In the genomic region with DNA sequence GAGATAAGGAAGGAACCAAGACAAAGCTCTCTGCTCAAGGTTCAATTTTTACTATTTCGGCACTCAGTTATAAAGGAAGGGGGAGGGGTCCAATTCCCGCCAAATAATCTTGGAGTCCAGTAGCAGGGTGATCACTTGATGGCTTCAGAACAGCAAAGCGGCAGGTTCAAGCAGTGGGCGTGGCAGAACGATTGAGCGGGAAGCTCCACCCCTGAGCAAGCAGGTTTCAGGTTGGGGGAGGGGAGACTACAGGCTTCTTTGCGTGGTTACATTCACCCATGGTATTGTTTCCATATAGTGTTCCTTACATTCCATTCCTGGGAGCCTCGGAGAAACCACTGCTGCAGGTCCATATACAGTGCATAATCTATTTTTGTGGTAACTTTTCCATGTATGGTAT, we compare ENCODE assay signal across 7 mouse cellular contexts. TPM values are rescaled to one million over a fixed set of nuclear protein-coding genes. Genes with fewer than 3 reads are reported as not detected.
DNase-seq lines count a peak whose midpoint lies in the region; ATAC-seq and TF ChIP-seq lines count a peak whose summit lies in the region.
"Not testable (repeated sequence)": the region's sequence is repeated elsewhere in the genome, so short reads cannot be mapped to it uniquely, and the experiment has no call there.

No protein-coding gene starts in this region.

- H3K4me3 ChIP-seq in ES-E14 (ENCODE audit: insufficient read depth in 1 of 2, low read depth in 1 of 2, low read length in 2 of 2, poor library complexity in 1 of 2, severe bottlenecking in 1 of 2): peak overlapping the region in 1 of 2 experiments; percentile 36; a peak in 3 of 4 replicates
- H3K4me3 ChIP-seq in embryonic facial prominence, embryonic 15.5 days (replicated peaks): peak overlapping the region; percentile 2; the same call in 1 of the 2 replicates
- H3K4me3 ChIP-seq in heart, embryonic 13.5 days: peak overlapping the region; percentile 16; the same call in 1 of the 2 replicates
- H3K4me3 ChIP-seq in intestine, embryonic 16.5 days (ENCODE audit: low read length): peak overlapping the region; percentile 12; the same call in 1 of the 2 replicates
- H3K4me3 ChIP-seq in limb, embryonic 14.5 days (replicated peaks; ENCODE audit: low read length); neural tube, embryonic 13.5 days: not testable (repeated sequence)
- H3K4me3 ChIP-seq in lung, embryonic 15.5 days: 0 out of 2 replicates have a peak overlapping the region, but pooled peaks have one; percentile 8

- not testable (repeated sequence) for H3K4me1 ChIP-seq in ES-E14 (ENCODE audit: control insufficient read depth in 2 of 2, insufficient read depth in 2 of 2, low read length in 2 of 2, poor library complexity in 1 of 2); embryonic facial prominence, embryonic 15.5 days; heart, embryonic 13.5 days; intestine, embryonic 16.5 days (ENCODE audit: control insufficient read depth, insufficient read depth, low read length); limb, embryonic 14.5 days (ENCODE audit: control insufficient read depth, insufficient read depth, low read length); lung, embryonic 15.5 days; neural tube, embryonic 13.5 days (replicated peaks)

- H3K9ac ChIP-seq in ES-E14 (ENCODE audit: insufficient read depth, low read depth, low read length, poor library complexity, severe bottlenecking); embryonic facial prominence, embryonic 15.5 days; heart, embryonic 13.5 days; intestine, embryonic 16.5 days (ENCODE audit: low read depth, low read length); limb, embryonic 14.5 days (ENCODE audit: low read depth, low read length, severe bottlenecking); lung, embryonic 15.5 days; neural tube, embryonic 13.5 days: not testable (repeated sequence)

- H3K9me3 ChIP-seq in ES-E14 (ENCODE audit: control insufficient read depth, insufficient read depth, low read depth, low read length); embryonic facial prominence, embryonic 15.5 days (replicated peaks); heart, embryonic 13.5 days; intestine, embryonic 16.5 days (ENCODE audit: control insufficient read depth, low read length); limb, embryonic 14.5 days (ENCODE audit: control insufficient read depth, low read length); lung, embryonic 15.5 days; neural tube, embryonic 13.5 days: not testable (repeated sequence)

- TF ChIP-seq POLR2A in limb, embryonic 14.5 days (IDR thresholded peaks at IDR 0.05; ENCODE audit: borderline replicate concordance, extremely low read depth, insufficient read depth, insufficient read length): not testable (repeated sequence)

- not testable (repeated sequence) for H3K27ac ChIP-seq in ES-E14 (ENCODE audit: insufficient read depth, low read depth, low read length, poor library complexity, severe bottlenecking); embryonic facial prominence, embryonic 15.5 days (replicated peaks); heart, embryonic 13.5 days (replicated peaks); intestine, embryonic 16.5 days (ENCODE audit: low read length); limb, embryonic 14.5 days (replicated peaks; ENCODE audit: low read depth, low read length); lung, embryonic 15.5 days; neural tube, embryonic 13.5 days (replicated peaks)

- in situ Hi-C loops in ES-E14 (cut with MboI; ENCODE audit: low sequenced_read_pairs in 2 of 2, unreplicated experiment in 2 of 2): not testable (repeated sequence)

- ATAC-seq in embryonic facial prominence, embryonic 15.5 days (ENCODE audit: insufficient number of reproducible peaks, low FRiP score, low TSS enrichment, low read depth); heart, embryonic 13.5 days (ENCODE audit: extremely low read depth, insufficient number of reproducible peaks, low FRiP score, low TSS enrichment); limb, embryonic 14.5 days (ENCODE audit: low FRiP score, low read depth); lung, embryonic 15.5 days (ENCODE audit: borderline replicate concordance, extremely low read depth, low FRiP score, low TSS enrichment); neural tube, embryonic 13.5 days (ENCODE audit: low read depth): not testable (repeated sequence)
- 0 out of 2 replicates have a peak, but pooled peaks have one; percentile 31 for ATAC-seq in intestine, embryonic 16.5 days

- H3K4me2 ChIP-seq in embryonic facial prominence, embryonic 15.5 days (replicated peaks): peak overlapping the region; percentile 32
- H3K4me2 ChIP-seq in heart, embryonic 13.5 days: peak overlapping the region; percentile 55
- peak overlapping the region; percentile 23; the same call in 1 of the 2 replicates for H3K4me2 ChIP-seq in intestine, embryonic 16.5 days (ENCODE audit: low read depth, low read length)
- H3K4me2 ChIP-seq in limb, embryonic 14.5 days (replicated peaks; ENCODE audit: low read depth, low read length, severe bottlenecking): peak overlapping the region; percentile 37
- H3K4me2 ChIP-seq in lung, embryonic 15.5 days: peak overlapping the region; percentile 27; the same call in 1 of the 2 replicates
- H3K4me2 ChIP-seq in neural tube, embryonic 13.5 days: peak overlapping the region; percentile 21

- 20% methylated on average over 8 of the region's 8 CpGs for WGBS in embryonic facial prominence, embryonic 15.5 days
- 23% methylated on average over 8 of the region's 8 CpGs for WGBS in heart, embryonic 13.5 days
- WGBS in intestine, embryonic 16.5 days: 14% methylated on average over 8 of the region's 8 CpGs
- 20% methylated on average over 8 of the region's 8 CpGs for WGBS in limb, embryonic 14.5 days
- 23% methylated on average over 8 of the region's 8 CpGs for WGBS in lung, embryonic 15.5 days
- WGBS in neural tube, embryonic 13.5 days: 26% methylated on average over 8 of the region's 8 CpGs

- H3K27me3 ChIP-seq in embryonic facial prominence, embryonic 15.5 days; heart, embryonic 13.5 days (replicated peaks); intestine, embryonic 16.5 days (replicated peaks; ENCODE audit: control insufficient read depth, insufficient read depth, low read length); limb, embryonic 14.5 days (ENCODE audit: control insufficient read depth, insufficient read depth, low read length); lung, embryonic 15.5 days; neural tube, embryonic 13.5 days: not testable (repeated sequence)

- H3K36me3 ChIP-seq in ES-E14 (ENCODE audit: control insufficient read depth, insufficient read depth, low read length, poor library complexity, severe bottlenecking); embryonic facial prominence, embryonic 15.5 days; heart, embryonic 13.5 days; intestine, embryonic 16.5 days (ENCODE audit: control insufficient read depth, insufficient read depth, low read length); limb, embryonic 14.5 days (ENCODE audit: control insufficient read depth, insufficient read depth, low read length); lung, embryonic 15.5 days; neural tube, embryonic 13.5 days: not testable (repeated sequence)

- DNase-seq in ES-E14 (ENCODE audit: low read depth, low spot score): peak; percentile 20
- not testable (repeated sequence) for DNase-seq in limb, embryonic 14.5 days (ENCODE audit: low spot score)

RNA-seq across cellular contexts. Expression of gene Papolg, which starts 33.1 kb away (rescaled TPM):
- total RNA-seq in ES-E14 (2012; rRNA removed): 11.4 and 14.0 TPM in 2 replicates
- polyA plus RNA-seq in embryonic facial prominence, embryonic 15.5 days (2015; fragmentation: Nextera tagmentation; extraction: Ambion mirVana): 11.9 and 12.3 TPM in 2 replicates
- polyA plus RNA-seq in heart, embryonic 13.5 days (2015; fragmentation: Nextera tagmentation; extraction: Ambion mirVana): 8.6 and 9.1 TPM in 2 replicates
- 8.5 and 9.1 TPM in 2 replicates for polyA plus RNA-seq in intestine, embryonic 16.5 days (2015; fragmentation: Nextera tagmentation; extraction: Ambion mirVana)
- 10.0 and 12.3 TPM in 2 replicates for polyA plus RNA-seq in limb, embryonic 14.5 days (2012; rRNA removed)
- 14.2 and 17.1 TPM in 2 replicates for polyA plus RNA-seq in limb, embryonic 14.5 days (2014; fragmentation: Nextera tagmentation; extraction: Ambion mirVana)
- 14.1 and 14.5 TPM in 2 replicates for polyA plus RNA-seq in lung, embryonic 15.5 days (2015; fragmentation: Nextera tagmentation; extraction: Ambion mirVana)
- 19.5 and 24.0 TPM in 2 replicates for polyA plus RNA-seq in neural tube, embryonic 13.5 days (2015; fragmentation: Nextera tagmentation; extraction: Ambion mirVana)
